Mouse (Mus musculus): ENCODE results near the gene Daam1. TPM values are rescaled to one million over a fixed set of nuclear protein-coding genes. Genes with fewer than 3 reads are reported as not detected.

Daam1 gene
- 10.2 TPM for polyA plus RNA-seq (2017; shearing (Covaris generic))

DNA sequence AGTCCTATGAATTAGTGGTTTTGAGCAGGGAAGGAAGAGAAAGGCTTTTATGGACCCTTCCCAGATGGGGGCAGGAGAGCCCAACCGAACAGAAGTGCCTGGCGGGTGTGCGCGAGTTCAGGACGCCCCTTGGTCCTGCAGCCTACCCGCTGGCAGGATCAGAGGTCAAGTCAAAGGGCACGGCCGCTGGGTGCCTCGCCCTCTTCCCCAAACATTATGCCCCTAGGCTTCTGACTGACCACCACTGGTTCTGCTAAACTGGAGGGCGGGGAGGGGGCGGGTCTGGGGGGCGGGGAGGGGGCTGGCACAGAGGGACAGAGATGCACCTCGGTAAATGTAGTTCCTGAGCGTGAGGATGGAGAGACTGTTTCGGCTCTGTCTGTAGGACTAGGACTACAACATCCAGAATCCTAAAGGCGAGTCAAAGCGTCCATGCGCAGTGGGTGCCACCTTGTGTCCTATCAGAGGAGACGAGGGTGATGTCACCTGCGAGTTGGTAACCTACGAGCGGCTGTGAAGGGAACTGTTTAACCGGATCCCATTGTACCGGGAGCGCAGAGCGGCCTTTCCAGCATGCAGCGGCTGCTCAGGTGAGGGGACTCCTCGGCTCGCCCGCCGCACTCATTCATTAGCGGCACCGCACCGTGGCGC, at the start of gene Daam1:
Daam1 (plus strand) TSS at position 472 of the 651 bp plus-strand sequence.

Other genes with a start within 250 kb of the Daam1 start
- gene Gpr135, start 240.0 kb downstream of the Daam1 start, polyA plus RNA-seq (2017; shearing (Covaris generic)) = not detected